Mouse (Mus musculus): ENCODE results near the gene Ubash3b.

The Ubash3b gene

DNA sequence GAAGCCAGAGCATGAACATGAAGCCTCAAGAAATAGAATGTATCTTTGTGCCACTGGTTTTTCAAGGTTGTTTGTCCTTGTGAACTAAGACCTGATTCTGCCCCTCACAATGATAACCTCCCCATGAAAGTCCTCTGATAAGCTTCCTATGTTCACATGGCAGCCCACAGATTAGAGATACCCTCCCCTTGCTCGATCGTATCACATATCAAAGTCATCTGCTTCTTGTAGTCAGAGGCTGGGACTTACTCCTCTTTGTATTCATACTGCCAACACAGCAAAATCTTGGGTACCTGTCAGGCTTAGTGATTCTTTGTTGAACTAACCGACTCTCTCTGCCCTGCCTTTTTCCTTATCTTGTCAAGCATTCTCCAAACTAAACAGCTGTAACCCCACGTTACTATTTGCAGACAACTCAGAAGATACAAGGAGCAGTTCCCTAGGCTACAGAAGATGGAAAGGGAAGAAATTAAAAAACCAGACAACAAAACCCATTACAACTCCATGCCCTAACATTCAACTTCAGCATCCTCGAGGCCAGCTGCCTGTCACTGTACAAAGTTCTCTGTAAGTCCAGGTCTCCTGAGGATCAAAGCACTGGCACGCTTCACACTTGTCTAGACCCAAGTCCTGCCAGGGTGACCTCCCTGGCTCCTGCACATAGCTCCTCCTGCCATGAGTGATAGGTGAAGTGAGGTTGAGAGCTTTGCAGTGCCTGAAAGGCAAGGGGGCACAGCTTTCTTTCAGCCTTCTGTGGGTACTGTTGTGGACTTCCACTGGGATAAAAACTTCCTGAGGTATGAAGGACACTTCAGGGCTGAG, 22.3 kb downstream of the Ubash3b start:
- CTCF ChIA-PET: no interaction called here

DNA sequence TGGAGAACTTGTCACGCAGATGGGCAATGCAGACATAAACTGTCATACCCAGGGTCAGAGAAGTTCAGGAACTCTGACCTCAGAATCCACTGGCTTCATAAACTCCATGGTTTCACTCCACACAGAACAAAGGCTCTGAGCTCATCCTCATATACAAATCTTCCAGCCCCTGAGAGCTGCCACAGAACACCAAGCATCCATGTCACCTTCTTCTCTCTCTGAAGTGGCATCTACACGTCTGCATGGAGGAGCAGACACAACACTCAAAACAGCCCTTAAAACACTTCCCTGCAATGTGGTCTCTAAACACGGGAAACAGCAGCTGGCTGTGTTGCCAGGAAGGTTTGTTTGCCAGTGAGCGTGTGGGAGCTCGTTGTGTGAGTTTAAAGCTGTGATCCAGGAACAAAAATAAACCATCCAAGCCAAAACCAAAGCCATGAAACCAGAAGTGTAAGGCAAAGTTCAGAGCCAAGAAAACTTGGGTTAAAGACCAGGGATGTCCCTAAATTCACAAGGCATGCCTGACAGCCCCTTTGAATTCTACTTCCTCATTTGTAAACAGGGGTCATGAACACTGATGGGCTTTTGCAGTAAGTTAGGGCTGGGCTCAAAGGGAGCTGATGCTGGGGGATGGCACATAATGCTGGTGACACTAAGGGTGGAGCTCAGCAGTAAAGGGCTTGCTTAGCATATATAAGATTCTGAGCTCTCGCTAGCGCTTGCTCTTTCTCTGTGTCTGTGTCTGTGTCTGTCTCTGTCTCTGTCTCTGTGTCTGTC, 24.6 kb downstream of the Ubash3b start:
- CTCF ChIA-PET: interaction anchor here (1.0 kb wide), 1 partner anchor 21 kb away, joined by 4 read pairs; no protein-coding TSS in a partner anchor

- CTCF ChIA-PET: no interaction called here
Measured at GRCm38 (mm10) chr9:41136273-41136672, 25.2 kb downstream of the Ubash3b start.

GRCm38 (mm10) chr9:41134907-41135306, 26.6 kb downstream of the Ubash3b start:
- CTCF ChIA-PET: no interaction called here

DNA sequence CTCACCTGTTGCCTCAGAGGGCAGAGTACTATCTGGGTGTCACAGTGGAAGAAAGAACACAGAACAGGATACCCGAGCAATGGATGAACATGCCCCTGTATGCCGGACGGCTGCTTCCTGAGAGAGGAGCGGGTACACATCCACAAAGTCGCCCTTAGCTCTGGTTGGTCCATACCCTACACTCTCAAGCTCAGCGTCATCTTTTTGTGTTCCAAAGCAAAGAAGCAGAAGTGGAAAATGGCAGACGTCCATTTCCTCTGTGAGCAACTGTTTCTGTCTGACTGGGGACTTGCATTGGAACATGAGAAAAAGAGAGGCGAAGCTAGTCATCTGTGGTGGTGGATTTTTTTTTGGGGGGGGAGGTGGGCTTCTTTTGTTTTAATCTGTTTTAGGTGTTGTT, 30.9 kb downstream of the Ubash3b start:
- CTCF ChIA-PET: no interaction called here

DNA sequence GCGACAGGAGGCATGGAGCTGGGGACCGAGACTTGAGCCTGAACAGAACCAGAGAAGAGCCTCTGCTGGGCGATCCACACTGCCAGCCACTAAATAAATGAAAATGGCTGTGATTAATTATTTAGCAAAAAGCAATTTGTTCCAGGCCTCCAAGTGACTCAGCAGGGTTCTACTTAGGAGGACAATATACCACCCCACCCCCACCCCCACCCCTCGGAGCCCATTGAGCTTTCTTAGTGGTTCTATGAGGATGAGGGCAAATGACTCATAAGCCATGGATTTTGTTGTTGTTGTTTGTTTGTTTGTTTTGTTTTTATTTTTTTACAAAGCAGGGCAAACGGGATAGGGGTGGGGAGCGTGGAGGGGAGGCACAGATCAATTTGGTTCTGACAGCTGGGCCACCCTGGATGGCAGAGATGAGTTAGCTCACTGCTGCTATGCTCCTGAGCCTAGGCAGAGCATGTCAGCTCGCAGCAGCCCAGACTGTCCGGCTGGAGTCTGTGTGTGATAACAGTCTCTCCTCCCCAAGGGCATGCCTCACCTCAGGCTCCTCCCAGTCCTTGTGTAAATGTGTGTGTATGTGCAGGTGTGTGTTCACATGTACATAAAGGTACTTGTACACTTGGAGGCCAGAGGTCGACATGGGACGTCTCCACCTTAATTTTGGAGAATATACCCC, 31.6 kb downstream of the Ubash3b start:
- CTCF ChIA-PET: no interaction called here

- CTCF ChIA-PET: no interaction called here
Measured at GRCm38 (mm10) chr9:41129273-41129672, 32.2 kb downstream of the Ubash3b start.

GRCm38 (mm10) chr9:41126723-41127122, 34.8 kb downstream of the Ubash3b start:
- CTCF ChIA-PET: no interaction called here

DNA sequence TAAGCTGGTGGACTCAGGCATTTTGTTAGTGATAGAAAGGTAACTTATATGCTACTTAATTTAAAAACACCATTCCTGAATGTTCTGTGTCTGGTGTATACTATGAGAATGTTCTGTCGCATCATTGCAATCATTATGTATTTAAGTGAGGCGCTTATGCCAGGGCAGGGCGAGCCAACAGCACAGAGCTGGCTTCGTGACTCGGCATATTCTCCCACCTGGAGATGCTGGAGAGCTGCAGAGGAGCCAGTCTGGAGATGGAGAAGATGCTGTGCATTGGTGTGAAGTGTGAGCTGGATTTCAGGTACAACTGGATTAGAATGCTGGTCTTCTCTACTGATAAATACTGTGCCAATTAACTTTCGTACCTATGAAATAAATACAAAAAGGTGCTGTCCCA, 37.2 kb downstream of the Ubash3b start:
- CTCF ChIA-PET: no interaction called here

DNA sequence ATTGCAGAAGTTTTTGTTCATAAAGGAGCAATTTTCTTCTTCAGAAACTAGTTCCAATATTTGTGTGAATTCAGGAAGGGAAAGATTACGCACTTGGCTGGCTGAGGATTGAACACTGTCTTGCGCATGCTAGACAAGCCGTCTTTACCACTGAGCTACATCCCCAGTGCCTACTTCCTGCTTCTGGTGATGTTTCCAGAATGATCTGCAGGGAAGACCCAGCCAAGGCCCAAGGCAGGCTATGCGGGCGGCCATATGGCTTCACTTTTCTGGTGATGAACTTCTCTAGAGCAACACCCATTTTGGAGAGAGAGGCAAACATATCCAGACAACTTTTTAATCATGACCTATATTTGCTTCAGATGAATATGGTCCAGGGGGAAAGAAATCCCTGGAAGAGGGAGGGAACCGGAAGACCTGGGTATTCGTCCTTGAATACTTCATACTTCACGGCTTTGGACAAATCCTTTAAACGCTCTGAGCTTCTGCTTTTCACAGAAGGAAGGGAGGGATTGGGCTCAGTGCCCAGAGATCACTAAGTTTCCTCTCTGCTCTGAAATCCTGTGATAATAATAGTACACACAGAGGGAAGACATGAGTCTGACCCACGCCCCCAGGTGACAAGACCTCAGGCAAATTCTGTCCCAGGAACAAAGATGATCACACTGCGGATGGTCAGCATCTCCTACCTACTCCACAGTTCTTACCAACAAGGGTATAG, 38.9 kb downstream of the Ubash3b start:
- CTCF ChIA-PET: no interaction called here

DNA sequence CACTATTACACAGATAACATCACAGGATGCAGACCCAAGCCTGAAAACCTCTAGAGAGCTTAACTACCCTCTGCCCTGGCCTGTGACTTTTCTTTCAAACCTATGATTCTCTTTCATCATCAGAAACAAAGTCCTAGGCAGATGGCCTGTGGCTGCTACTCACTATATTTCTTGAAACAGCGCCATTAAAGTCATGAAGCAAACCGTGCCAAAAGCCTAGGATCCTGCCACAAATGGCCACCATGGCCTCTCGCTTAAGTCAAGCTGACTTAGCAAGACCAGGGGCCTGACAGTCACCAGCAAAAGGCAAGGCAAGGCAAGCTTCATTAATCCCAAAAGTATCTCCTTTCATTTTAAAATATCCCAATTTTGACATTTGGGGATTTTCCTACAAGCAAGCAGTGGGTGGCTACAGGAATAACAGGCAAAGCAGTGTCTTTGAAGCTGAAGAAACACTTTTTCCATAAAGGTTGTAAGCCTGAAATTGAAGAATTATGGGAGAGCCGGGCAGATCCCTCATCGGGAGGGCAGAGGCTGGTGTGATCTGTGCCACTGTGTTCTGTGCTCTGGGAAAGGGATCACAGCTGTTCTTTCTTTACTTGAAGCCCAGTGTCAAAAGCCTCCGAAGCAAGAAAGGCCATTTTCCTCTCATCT, 39.7 kb downstream of the Ubash3b start:
- CTCF ChIA-PET: interaction anchor here (0.6 kb wide), 1 partner anchor 47 kb away, joined by 5 read pairs; no protein-coding TSS in a partner anchor

- CTCF ChIA-PET: no interaction called here
Measured at GRCm38 (mm10) chr9:41119958-41120357, 41.5 kb downstream of the Ubash3b start.

DNA sequence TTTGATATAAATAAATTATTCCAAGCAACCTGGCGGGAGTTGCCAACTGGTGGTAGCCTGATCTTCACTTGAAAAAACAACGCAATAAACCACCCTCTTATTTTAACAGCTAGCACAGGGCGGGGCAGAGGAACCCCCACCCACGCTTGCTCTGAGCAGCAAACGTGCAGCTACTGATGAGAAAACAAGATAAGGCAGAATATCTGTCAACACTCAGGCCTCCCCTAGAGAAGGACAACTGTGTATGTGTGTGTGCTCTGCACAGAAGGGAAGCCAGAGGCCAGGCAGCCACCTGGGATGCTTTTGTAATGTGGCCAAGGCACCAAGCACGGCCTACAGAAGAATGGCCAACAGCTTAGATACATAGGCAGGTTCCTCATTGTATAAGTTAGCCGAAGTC, 43.4 kb downstream of the Ubash3b start:
- CTCF ChIA-PET: interaction anchor here (0.6 kb wide), 2 partner anchors 20 to 934 kb away, joined by 3 read pairs; no protein-coding TSS in a partner anchor

DNA sequence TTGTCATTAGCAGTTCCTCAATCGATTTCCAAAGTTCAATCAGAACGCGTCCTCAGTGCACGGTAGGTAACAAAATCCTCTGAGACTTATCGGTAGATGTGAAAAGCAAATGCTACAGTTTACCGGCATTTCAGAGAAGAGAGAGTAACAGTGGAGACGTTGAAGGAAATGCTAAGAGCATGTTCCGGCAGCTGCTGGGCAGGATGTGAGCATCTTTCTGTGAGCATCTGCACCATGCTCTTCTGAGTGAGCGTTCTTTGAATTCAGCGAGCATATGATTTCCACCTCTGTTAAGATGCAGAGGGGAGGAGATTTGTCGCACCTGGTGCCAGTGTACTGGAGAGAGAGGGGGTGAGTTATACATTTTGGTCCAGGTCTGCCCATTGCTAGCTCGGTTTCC, 45.4 kb downstream of the Ubash3b start:
- CTCF ChIA-PET: no interaction called here

DNA sequence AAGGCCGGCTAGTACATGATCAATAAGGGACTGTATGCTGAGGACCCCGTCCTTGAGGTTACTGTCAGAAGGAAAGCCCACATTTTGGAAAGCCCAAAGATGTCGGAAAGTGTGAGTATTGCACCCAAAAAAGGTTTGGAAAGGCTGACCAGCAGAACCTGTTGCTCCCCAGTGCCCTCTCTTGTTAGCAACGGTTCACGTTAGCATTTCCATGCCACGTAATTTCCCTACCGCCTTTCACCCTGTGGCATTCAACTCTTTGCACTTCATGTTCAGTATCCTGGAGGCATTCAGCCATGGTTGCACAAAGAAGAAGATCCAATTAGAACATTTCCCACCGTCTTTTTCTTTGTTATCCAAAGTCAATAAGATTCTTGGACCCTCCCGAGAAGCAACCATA, 47.1 kb downstream of the Ubash3b start:
- CTCF ChIA-PET: no interaction called here

DNA sequence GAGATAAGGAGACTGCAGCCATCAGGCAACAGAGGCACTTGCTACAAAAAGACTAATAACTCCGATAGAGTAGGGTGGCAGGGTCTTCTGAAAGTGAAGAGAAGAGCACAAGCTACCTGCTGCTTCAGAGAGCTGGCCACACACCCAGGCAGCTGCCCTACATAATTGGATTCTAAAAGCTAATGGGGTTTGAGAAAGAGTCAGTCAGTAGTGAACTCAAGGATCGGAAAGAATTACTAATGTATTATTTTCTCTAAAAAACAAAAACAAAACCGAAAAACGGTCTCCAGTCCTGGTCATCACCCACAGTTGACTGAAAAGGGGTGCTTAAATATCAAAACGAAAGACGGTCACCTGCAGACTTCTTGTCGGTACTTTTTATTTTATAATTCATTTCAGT, 51.7 kb downstream of the Ubash3b start:
- CTCF ChIA-PET: no interaction called here

GRCm38 (mm10) chr9:41108324-41109180, 52.9 kb downstream of the Ubash3b start:
- CTCF ChIA-PET: no interaction called here

GRCm38 (mm10) chr9:41105201-41105643, 56.3 kb downstream of the Ubash3b start:
- CTCF ChIA-PET: interaction anchor here (0.5 to 0.8 kb wide), 3 partner anchors 43 to 56 kb away, joined by 3 read pairs; no protein-coding TSS in a partner anchor

GRCm38 (mm10) chr9:41103722-41104121, 57.8 kb downstream of the Ubash3b start:
- CTCF ChIA-PET: interaction anchor here (0.6 to 0.7 kb wide), 3 partner anchors 37 to 130 kb away, joined by 3 to 11 read pairs (median 3); no protein-coding TSS in a partner anchor

DNA sequence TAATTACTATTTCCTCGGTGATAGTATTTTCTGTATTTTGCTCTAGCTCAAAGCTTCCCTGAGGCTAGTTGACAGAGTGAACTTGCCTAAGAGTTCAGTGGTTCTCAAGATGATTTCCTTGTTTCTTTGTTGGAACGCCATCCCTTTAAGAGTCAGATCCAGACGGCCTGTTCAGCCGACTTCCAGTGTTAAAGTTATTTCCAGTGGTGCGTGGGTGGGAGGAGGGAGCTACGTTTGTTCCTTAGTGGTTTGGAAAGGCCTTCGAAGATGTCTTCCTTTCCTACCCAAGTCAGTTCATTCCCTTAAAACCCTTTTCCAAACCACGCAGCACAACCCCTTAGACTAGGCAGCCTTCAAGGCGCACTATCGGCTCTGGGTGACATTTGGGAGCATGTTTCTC, 58.9 kb downstream of the Ubash3b start:
- CTCF ChIA-PET: no interaction called here

Data from spleen, embryonic (tissue).